Mouse (Mus musculus): Measurements from ENCODE around the gene Rpl24.

DNA sequence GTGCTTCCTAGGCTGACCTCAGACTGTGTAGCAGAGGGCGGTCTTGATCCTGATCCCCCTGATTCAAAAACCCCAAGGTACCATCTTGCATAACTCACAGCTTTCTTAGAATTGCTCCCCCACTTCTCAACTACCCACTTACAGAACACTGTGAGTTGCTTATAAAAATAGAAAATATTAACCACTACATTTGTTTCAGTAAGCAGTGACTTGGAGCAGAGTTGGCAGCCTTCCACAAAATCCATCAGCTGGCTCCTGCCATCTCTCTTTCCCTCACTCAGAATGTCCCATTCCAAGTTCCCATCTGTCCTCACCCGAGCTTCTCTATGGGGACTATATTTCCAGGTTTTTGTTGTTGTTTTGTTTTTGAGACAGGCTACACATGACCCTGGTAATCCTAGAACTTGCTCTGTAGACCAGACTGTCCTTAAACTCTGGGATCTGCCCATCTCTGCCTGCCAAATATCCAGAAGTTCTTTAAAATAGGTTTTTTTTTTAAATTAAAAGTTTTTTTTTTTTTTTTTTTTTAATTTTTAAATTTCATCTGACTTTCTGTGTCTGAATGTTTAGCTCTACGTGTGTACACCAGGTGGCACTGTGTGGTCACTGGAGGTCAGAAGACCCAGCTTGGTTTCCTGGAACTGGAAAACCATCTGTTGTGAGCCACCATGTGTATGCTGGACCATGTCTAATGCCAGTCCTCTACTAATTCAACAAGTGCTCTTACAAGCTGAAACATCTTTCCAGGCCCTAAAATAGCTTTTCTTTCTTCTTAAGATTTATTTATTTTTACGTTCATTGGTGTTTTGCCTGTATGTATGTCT lies 1.7 kb upstream of the Rpl24 start:
- peak; percentile 55 for TF ChIP-seq CTCF (IDR thresholded peaks at IDR 0.05; ENCODE audit: low read depth)
- no peak for TF ChIP-seq EP300 (IDR thresholded peaks at IDR 0.05; ENCODE audit: low read depth)
